Comparison of ENCODE assay signal across 27 mouse cellular contexts in genomic region chr11:80178316-80178715, GRCm38 (mm10). TPM values are rescaled to one million over a fixed set of nuclear protein-coding genes. Genes with fewer than 3 reads are reported as not detected.
DNase-seq lines count a peak whose midpoint lies in the region; ATAC-seq and TF ChIP-seq lines count a peak whose summit lies in the region.
"Had no signal": no experiment of that assay in that cellular context is flagged by ENCODE, and none has a peak within 500 bp of the region (broad histone marks: within the 10 kb centered on the region; RNA-seq: fewer than 3 reads in every experiment).

No protein-coding gene starts in this region.

- H3K9ac ChIP-seq in heart, postnatal 0 days (replicated peaks; ENCODE audit: low read depth, low read length) = no peak overlapping the region
- H3K9ac ChIP-seq: hindbrain, embryonic 14.5 days; limb, embryonic 15.5 days; liver, embryonic 15.5 days; lung, embryonic 15.5 days had no signal

- 0 out of 2 replicates have a peak overlapping the region, but pooled peaks have one; percentile 48 for H3K27ac ChIP-seq in heart, postnatal 0 days (ENCODE audit: low read depth)
- H3K27ac ChIP-seq in spleen, adult 2 months (ENCODE audit: insufficient read depth, low read length) = peak overlapping the region; percentile 76
- H3K27ac ChIP-seq: hindbrain, embryonic 14.5 days; limb, embryonic 10.5 days; limb, embryonic 15.5 days; lung, embryonic 15.5 days had no signal

- no peaks in the 10 kb centered on the region for H3K9me3 ChIP-seq in heart, postnatal 0 days (replicated peaks; ENCODE audit: control insufficient read depth, low read length)
- H3K9me3 ChIP-seq: limb, embryonic 10.5 days; limb, embryonic 15.5 days; liver, embryonic 15.5 days; lung, embryonic 15.5 days had no signal

- H3K4me1 ChIP-seq in heart, postnatal 0 days (ENCODE audit: control insufficient read depth, insufficient read depth) = peaks cover 13% of the 10 kb centered on the region
- H3K4me1 ChIP-seq in spleen, adult 2 months (ENCODE audit: control insufficient read depth, insufficient read depth, insufficient read length) = no peaks in the 10 kb centered on the region
- H3K4me1 ChIP-seq: limb, embryonic 10.5 days; limb, embryonic 15.5 days; lung, embryonic 15.5 days had no signal

- no peak overlapping the region for H3K4me2 ChIP-seq in heart, postnatal 0 days (ENCODE audit: low read depth, low read length)
- H3K4me2 ChIP-seq: heart, embryonic 11.5 days; hindbrain, embryonic 14.5 days; limb, embryonic 15.5 days; liver, embryonic 15.5 days; lung, embryonic 15.5 days; midbrain, embryonic 11.5 days had no signal

- no peaks in the 10 kb centered on the region for H3K36me3 ChIP-seq in heart, postnatal 0 days (replicated peaks; ENCODE audit: control insufficient read depth, insufficient read depth, low read length)
- H3K36me3 ChIP-seq in spleen, adult 2 months (ENCODE audit: control insufficient read depth, insufficient read depth, low read length) = no peaks in the 10 kb centered on the region
- H3K36me3 ChIP-seq: limb, embryonic 10.5 days; limb, embryonic 15.5 days; liver, embryonic 15.5 days; lung, embryonic 15.5 days had no signal

- TF ChIP-seq CTCF in heart, postnatal 0 days (IDR thresholded peaks at IDR 0.05; ENCODE audit: low read depth) = no peak
- TF ChIP-seq CTCF in spleen, adult 2 months (IDR thresholded peaks at IDR 0.05; ENCODE audit: extremely low read depth, insufficient read depth, insufficient read length, insufficient replicate concordance) = no peak

- no peak for DNase-seq in heart, postnatal 0 days (ENCODE audit: low spot score)
- DNase-seq in heart, adult 8-10 months (ENCODE audit: low spot score) = no peak
- no peak for DNase-seq in spleen, adult 2 months (ENCODE audit: low read depth in 1 of 2, low spot score in 2 of 2)
- DNase-seq in spleen, adult 12 weeks (ENCODE audit: low spot score) = no peak
- DNase-seq in adipocyte (ENCODE audit: low spot score) = peak; percentile 64
- DNase-seq in cerebellum, postnatal 36 days = no peak
- DNase-seq in lung, adult 18-20 months = no peak
- DNase-seq: adrenal gland, adult 2 months; adrenal gland, postnatal 36 days; cerebellum, postnatal 10 days; kidney, postnatal 14 days; thymus, adult 2 months; thymus, postnatal 36 days had no signal

- no peaks in the 10 kb centered on the region for H3K27me3 ChIP-seq in heart, postnatal 0 days (ENCODE audit: control insufficient read depth, insufficient read depth, low read length)
- H3K27me3 ChIP-seq in spleen, adult 2 months (ENCODE audit: control insufficient read depth, insufficient read depth, low read length) = no peaks in the 10 kb centered on the region
- H3K27me3 ChIP-seq: limb, embryonic 15.5 days; liver, embryonic 15.5 days; lung, embryonic 15.5 days; Patski had no signal

- no peak for TF ChIP-seq POLR2A in spleen, adult 2 months (IDR thresholded peaks at IDR 0.05; ENCODE audit: low read depth, low read length)

- H3K4me3 ChIP-seq in heart, postnatal 0 days (ENCODE audit: low read depth, low read length) = no peak overlapping the region
- H3K4me3 ChIP-seq in spleen, adult 2 months (ENCODE audit: extremely low read depth, insufficient read depth, insufficient read length) = no peak overlapping the region
- H3K4me3 ChIP-seq: limb, embryonic 10.5 days; limb, embryonic 15.5 days; liver, embryonic 15.5 days; lung, embryonic 15.5 days had no signal

- WGBS in heart, postnatal 0 days = 87% methylated on average over 8 of the region's 8 CpGs
- WGBS in spleen, adult 2 months = 86% methylated on average over 8 of the region's 8 CpGs

- ATAC-seq in heart, postnatal 0 days (ENCODE audit: insufficient read depth, low read depth) = no peak
- ATAC-seq: CD4-positive, CD25-positive, alpha-beta regulatory T cell, adult 4 months; forebrain, embryonic 14.5 days; intestine, postnatal 0 days; midbrain, embryonic 16.5 days; Patski had no signal

- no peak for TF ChIP-seq EP300 in heart, postnatal 0 days (IDR thresholded peaks at IDR 0.05; ENCODE audit: low read depth)

RNA-seq across cellular contexts. Expression of gene Rnf135, which starts 5.3 kb away (rescaled TPM):
- 6.2 and 10.2 TPM in 2 replicates for total RNA-seq in heart, postnatal 0 days (2014; rRNA removed; ENCODE audit: low replicate concordance)
- 11.7 and 12.9 TPM in 2 replicates for polyA plus RNA-seq in heart, postnatal 0 days (2015; fragmentation: Nextera tagmentation; extraction: Ambion mirVana)
- total RNA-seq in heart, adult 8-10 months (2022) = 1 to 10 TPM; 5.8 to 6.0 (median 5.9) TPM
- 7.3 and 10.0 TPM in 2 replicates for polyA plus RNA-seq in spleen, adult 2 months (2012; rRNA removed)

RNA-seq across cellular contexts. Expression of gene Adap2, which starts 24.4 kb away (rescaled TPM):
- 17.0 and 20.0 TPM in 2 replicates for total RNA-seq in heart, postnatal 0 days (2014; rRNA removed; ENCODE audit: low replicate concordance)
- polyA plus RNA-seq in heart, postnatal 0 days (2015; fragmentation: Nextera tagmentation; extraction: Ambion mirVana) = 2.1 and 3.0 TPM in 2 replicates
- total RNA-seq in heart, adult 8-10 months (2022) = 10 to 100 TPM in 2 of 4 experiments, 1 to 10 TPM in 2; 8.3 to 12.5 (median 9.9) TPM
- 12.6 and 16.4 TPM in 2 replicates for polyA plus RNA-seq in spleen, adult 2 months (2012; rRNA removed)
- total RNA-seq: hematopoietic stem cell, adult 5-6 weeks; MEL had no signal

RNA-seq across cellular contexts. Expression of gene Rhot1, which starts 30.5 kb away (rescaled TPM):
- 77.3 and 89.3 TPM in 2 replicates for total RNA-seq in heart, postnatal 0 days (2014; rRNA removed; ENCODE audit: low replicate concordance)
- 48.8 and 53.8 TPM in 2 replicates for polyA plus RNA-seq in heart, postnatal 0 days (2015; fragmentation: Nextera tagmentation; extraction: Ambion mirVana)
- 10 to 100 TPM; 52.5 to 66.9 (median 60.3) TPM for total RNA-seq in heart, adult 8-10 months (2022)
- polyA plus RNA-seq in spleen, adult 2 months (2012; rRNA removed) = 4.0 and 5.4 TPM in 2 replicates

RNA-seq across cellular contexts. Expression of gene Tefm, which starts 36.3 kb away (rescaled TPM):
- 32.4 and 40.3 TPM in 2 replicates for total RNA-seq in heart, postnatal 0 days (2014; rRNA removed; ENCODE audit: low replicate concordance)
- 37.6 and 39.9 TPM in 2 replicates for polyA plus RNA-seq in heart, postnatal 0 days (2015; fragmentation: Nextera tagmentation; extraction: Ambion mirVana)
- 10 to 100 TPM; 30.1 to 36.3 (median 33.2) TPM for total RNA-seq in heart, adult 8-10 months (2022)
- polyA plus RNA-seq in spleen, adult 2 months (2012; rRNA removed) = 1.9 and 2.2 TPM in 2 replicates
